Mouse (Mus musculus): Measurements from ENCODE around the gene Capn12.
"Not testable (repeated sequence)": the region's sequence is repeated elsewhere in the genome, so short reads cannot be mapped to it uniquely, and the experiment has no call there.

Gene Capn12

DNA sequence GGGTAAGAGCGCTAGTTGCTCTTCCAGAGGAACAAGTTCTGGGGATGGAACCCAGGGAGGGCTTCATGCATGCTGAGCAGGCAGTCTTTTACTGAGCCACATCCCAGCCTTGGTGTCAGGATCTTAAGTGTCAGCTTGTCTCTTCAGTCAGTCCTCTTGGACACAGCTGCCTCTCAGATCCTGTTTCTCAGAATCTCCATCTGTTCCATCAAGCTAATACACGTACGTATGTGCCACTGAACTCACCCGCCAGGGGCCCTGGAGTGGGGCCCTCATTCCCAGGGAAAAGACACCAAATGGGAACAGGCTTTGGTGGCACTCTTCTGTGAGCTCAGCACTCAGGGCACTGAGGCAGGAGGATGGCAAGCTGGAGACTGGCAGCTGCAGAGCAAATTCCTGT lies 3.4 kb upstream of the Capn12 start:
- DNase-seq (ENCODE audit: low read depth): no peak

DNA sequence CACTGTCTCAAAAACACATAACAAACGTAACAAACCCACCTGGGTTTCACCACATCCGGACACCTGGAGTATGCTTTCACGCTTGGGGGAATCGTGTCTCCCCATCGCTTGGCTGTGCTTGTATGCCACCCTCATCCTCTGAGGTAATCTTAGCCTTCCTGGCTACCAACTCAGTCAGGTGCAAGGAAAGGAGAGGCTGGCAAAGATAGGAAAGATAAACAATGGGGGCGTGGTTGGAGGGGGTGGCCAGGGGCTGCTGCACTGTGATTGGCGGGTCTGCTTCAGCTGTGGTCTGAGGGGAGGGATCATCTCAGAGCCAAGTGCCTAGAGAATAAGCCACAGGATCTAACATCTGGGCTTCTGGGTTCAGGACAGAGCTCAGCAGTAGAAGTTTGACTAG lies 1.6 kb upstream of the Capn12 start:
- DNase-seq (ENCODE audit: low read depth): no peak

GRCm38 (mm10) chr7:28880554-28880953 lies 668 bp upstream of the Capn12 start:
- no peak for DNase-seq (ENCODE audit: low read depth)

- no peak for DNase-seq (ENCODE audit: low read depth)
Measured at GRCm38 (mm10) chr7:28883039-28883438, 1.8 kb downstream of the Capn12 start.

GRCm38 (mm10) chr7:28883704-28884103 lies 2.5 kb downstream of the Capn12 start:
- not testable (repeated sequence) for DNase-seq (ENCODE audit: low read depth)

DNA sequence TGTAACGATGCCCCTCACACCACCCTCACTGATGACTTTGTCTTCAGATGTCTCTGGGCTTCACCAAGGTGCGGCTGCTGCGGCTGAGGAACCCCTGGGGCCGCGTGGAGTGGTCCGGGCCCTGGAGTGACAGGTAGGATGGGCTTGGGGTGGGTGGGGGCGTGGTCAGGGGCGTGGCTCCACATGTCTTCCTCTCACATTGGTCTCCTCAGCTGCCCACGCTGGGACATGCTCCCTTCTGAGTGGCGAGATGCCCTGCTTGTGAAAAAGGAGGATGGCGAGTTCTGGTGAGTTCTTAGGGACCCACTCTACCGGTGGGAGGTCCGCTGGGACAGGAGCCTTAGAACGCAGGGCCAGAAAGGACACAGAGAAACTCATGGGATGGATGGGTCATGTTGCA lies 5.3 kb downstream of the Capn12 start:
- no peak for DNase-seq (ENCODE audit: low read depth)

- DNase-seq (ENCODE audit: low read depth): no peak
Measured at GRCm38 (mm10) chr7:28888701-28889161, 7.5 kb downstream of the Capn12 start.

DNA sequence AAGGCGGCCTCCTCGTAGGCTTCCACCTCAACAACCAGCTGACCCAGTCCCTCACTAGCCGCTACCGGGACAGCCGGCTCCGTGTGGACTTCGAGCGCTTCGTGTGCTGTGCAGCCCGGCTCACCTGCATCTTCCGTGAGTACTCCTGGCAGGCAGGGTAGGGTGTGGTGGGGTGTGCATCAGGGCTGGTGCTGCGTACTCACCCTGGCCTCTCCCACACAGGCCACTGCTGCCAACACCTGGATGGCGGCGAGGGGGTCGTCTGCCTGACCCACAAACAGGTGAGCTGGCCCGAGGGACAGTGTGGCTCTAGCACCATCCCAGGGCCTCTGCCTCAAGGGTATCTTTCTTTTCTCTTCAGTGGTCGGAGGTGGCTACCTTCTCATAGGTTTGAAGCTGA lies 11.4 kb downstream of the Capn12 start:
- DNase-seq (ENCODE audit: low read depth): no peak

- DNase-seq (ENCODE audit: low read depth): no peak
Measured at GRCm38 (mm10) chr7:28893643-28894265, 12.5 kb downstream of the Capn12 start.

- DNase-seq (ENCODE audit: low read depth): no peak
Measured at GRCm38 (mm10) chr7:28894942-28895341, 13.7 kb downstream of the Capn12 start.

- DNase-seq (ENCODE audit: low read depth): no peak
Measured at GRCm38 (mm10) chr7:28897661-28898060, 16.4 kb downstream of the Capn12 start.

DNA sequence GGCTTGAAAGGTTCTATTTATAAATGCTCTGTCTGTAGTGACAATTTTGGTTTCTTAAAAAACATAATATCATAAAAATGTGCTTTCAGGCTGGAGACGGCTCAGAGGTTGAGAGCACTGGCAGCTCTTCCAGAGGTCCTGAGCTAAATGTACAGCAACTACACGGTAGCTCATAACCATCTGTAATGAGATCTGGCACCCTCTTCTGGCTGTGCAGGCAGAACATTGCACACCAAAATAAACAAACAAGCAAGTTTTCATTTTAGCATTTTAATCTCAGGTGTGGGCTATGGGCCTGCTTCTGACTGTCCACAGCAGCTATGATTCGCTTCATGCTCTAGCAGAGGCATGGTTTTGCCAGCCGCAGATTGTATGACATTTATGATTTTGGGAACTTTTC lies 18.8 kb downstream of the Capn12 start:
- DNase-seq (ENCODE audit: low read depth): no peak

- peak; percentile 86 for DNase-seq (ENCODE audit: low read depth)
Measured at GRCm38 (mm10) chr7:28901311-28902125, 20.3 kb downstream of the Capn12 start.

GRCm38 (mm10) chr7:28902180-28902579 lies 21.0 kb downstream of the Capn12 start:
- no peak for DNase-seq (ENCODE audit: low read depth)

DNA sequence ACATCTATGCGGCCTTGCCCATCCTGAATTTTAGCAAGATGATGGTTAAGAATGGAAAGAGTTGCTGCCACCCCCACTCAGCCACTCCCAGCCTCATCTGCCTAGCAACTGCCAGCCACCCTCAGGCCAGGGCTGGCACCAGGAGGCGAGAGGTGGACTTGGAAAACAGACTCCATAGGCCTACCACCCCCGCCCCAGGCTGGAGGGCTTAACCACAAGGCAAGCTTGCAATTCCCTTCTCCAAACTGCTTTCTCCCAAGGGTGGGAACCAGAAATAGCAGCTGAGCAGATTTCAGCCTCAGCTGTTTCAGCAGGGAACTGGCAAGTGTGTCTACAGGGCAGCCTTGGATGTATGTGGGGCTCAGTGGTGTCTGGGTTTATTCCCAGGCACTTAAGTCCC lies 21.6 kb downstream of the Capn12 start:
- DNase-seq (ENCODE audit: low read depth): peak; percentile 69

- no peak for DNase-seq (ENCODE audit: low read depth)
Measured at GRCm38 (mm10) chr7:28903778-28904177, 22.6 kb downstream of the Capn12 start.

DNA sequence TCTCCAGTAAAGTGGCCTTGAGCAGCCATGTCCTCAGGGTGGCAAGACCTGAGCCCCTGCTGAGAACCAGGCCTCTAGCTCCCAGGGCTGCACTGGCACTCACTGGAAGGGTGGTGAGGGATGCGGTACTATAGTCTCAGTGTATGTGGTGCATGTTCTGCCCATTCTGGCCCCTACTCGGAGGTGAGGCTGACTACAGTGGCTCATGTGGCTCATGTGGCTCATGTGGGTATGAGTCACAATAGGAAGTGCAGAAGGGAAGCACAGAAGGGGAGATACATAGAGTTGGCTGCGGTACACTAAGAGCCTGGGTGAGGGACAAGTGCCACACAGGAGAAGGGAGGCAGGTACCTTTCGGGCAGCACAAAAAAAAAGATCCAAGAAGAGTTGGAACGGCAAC lies 26.0 kb downstream of the Capn12 start:
- no peak for DNase-seq (ENCODE audit: low read depth)

DNA sequence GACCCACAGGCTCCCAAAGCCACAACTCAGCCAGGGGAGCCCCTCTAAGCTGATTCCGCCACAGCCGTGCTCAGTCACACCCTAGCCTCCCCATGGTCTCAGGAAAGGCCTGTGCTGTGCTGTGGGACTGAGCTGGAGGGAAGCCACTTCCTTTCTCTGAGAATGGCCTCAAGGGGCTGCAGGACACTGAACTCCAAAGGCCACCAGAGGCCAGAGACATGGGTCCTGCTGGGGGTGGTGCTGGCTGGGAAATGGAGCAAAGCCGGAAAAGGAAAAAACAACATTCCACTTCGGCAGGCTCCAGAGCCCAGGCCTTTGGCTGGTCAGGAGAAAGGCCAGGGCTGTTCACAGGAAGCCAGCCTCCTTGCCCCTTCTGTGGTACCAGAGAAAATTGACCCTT lies 30.4 kb downstream of the Capn12 start:
- DNase-seq (ENCODE audit: low read depth): no peak

DNA sequence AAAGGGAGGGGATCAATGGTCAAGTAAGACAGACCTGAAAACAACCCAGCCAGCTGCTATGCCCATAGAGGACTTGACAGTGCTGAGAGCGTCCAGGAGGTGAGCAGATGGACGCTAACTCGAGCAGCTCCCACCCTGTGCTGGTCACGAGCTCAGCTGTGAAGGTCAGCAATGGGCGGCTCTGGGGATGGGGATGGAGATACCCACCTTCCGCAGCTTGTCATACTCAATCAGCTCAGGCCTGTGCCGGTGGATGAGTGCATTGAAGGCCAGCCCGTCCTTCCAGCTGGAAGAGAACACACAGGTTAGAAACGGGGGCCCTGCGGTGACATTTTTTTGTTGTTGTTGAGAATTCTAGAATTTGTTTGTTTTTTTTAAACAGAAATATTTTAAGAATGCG lies 31.9 kb downstream of the Capn12 start:
- no peak for DNase-seq (ENCODE audit: low read depth)

DNA sequence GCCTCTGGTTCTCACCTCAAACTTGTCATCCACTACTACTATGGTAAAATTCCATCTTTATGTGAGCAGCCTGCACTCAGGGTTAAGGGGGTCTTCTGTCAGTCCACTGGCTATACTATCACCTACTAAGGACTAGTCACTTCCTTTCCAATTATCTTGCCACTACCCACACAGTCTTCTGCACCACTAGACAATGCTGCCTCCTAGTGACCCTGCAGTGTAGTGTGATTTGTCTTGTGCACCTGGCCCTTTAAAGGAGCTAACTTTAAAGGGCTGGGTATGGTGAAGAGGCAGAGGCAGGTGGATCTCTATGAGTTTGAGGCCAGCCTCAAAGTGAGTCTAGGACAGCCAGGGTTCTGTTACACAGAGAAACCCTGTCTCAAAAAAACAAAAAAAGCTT lies 35.3 kb downstream of the Capn12 start:
- no peak for DNase-seq (ENCODE audit: low read depth)

- DNase-seq (ENCODE audit: low read depth): peak; percentile 85
Measured at GRCm38 (mm10) chr7:28917503-28918426, 36.5 kb downstream of the Capn12 start.

DNA sequence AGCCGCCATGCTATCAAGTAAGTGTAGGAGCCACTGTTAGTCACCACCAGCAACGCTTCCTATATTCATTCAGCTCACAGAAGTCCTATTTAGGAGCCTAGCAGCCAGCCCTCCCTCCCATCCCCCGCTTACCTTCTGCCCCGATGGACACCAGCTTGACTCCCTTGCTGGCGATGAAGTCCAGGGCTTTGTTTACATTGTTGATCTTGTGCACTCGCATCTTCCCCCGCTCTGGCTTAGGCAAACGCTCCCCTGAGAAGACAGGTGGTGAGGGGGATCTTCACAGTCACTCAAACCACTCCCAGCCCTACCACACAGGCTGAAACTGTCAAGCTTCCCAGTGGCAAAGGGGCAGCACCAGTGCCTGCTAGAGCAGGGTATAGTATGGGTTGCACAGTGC lies 37.3 kb downstream of the Capn12 start:
- DNase-seq (ENCODE audit: low read depth): no peak

- DNase-seq (ENCODE audit: low read depth): peak; percentile 83
Measured at GRCm38 (mm10) chr7:28919815-28920214, 38.6 kb downstream of the Capn12 start.

All from fibroblast of lung, adult 2 months (primary cell).